Mouse (Mus musculus): ENCODE measurements around the gene Ip6k3. TPM values are rescaled to one million over a fixed set of nuclear protein-coding genes. Genes with fewer than 3 reads are reported as not detected.
A peak's percentile ranks its signal among the peaks of the same experiment; 100 is the strongest.

Gene Ip6k3
- polyA plus RNA-seq (2012; rRNA removed) = 1.1 and 1.3 TPM in 2 replicates

DNA sequence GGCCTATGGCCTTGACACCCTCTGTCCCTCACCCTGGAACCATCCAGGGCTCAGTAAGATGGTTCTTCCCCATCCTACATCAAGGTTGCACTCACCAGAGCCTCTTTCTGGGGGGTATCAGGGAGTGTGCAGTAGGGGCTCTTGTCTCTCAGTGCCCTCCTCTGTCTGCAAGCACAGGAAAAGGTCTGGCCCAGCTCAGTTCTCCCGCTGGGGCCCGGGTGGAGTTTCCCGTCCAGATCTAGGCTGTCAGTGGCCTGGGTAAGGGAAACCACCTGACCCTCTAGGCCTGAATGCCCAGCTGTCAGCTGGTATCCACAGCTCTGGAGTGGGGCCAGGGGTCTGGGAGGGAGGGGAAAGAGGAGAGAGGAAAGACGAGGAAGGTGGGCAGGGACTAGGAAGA lies at the start of gene Ip6k3:
TSS of gene Ip6k3 (minus strand) at position 251 of the 400 bp plus-strand sequence.
- DNase-seq (ENCODE audit: extremely low spot score in 1 of 2, low spot score in 1 of 2) = no peak

DNA sequence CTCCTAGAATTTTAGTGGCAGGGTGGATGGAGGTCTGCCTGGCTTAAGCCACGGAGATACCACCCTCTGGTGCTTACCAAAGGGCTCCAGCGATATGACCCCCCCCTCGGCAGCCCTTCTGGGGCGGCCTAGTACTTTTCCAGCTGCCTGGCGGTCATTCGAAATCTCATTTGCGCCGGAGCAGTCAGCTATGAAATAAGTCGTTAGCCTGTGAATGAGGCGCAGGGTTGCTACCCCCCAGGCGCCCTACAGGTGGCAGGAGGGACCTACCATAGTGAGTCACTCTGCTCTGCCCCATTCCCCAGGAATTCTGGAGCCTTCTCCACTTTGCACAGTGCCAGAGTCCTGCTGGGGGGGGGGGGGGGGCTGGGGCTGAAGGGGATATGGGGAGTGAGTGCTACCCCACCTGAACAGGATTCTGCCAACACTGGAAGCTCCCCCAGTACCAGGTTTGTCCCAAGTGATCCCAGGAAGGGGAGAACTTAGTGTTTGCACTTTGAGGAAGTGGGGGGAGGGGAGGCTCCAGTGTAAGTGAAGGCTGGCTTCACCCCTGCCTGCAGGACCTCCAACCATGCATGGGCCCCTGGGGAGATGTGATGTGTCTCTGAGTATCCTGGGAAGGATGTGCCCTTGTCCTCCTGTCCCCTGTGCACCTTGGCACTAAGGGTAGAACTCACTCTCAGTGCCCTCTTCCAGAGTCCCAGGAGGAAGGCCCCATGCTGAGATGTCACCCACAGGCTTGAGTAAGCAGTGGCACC lies 45.4 kb upstream of the Ip6k3 start:
- peak in 1 of 2 experiments; percentile 62 for DNase-seq (ENCODE audit: extremely low spot score in 1 of 2, low spot score in 1 of 2)

DNA sequence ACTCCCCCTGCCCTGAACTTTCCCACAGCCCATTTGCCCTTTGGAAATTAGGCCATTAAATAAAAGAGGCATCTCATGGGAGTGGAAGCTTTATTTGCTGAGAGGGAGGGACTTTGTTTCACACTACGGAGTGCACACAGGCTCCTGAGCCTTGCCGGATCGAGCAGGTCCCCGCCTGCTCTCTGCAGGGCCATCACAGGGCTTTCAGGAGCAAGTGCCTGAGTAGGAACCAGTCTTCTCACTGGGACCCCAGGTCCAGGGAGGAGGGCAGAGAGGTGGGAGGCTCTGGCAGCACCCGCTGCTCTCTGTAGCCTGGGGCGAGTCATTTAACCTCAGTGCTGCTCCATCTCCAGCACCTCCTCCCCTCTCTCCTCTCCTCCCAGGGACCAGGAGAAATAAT lies 44.4 kb upstream of the Ip6k3 start:
- no peak for DNase-seq (ENCODE audit: extremely low spot score in 1 of 2, low spot score in 1 of 2)

DNA sequence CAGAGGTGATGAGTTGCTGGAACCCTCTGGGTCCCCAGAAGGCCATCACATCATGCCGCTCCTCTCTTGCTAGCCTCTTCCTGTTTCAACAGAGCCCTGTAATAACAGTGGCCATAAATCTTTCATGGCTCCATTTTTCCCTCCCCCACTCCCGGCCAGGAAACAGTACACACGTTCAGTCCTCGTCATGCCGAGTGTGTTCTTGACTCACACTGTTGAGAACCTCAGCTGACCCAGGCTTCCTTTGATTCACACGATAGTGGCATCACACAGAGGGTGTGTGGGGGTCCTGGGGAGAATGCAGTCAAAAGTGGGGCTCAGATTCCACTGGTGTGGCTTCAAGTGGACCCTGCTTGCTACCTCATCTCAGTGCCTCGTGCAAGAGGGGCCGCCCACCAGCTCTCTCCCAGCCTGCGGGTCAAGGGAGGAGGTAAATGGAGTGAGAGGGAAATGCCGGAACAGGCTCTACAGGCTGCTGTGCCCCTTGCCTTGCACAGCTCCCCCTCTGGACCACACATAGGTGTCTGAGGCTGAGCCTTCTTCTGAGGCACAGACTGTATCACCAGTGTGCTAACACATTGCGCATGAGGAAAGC lies 39.6 kb upstream of the Ip6k3 start:
- DNase-seq (ENCODE audit: extremely low spot score in 1 of 2, low spot score in 1 of 2) = no peak

DNA sequence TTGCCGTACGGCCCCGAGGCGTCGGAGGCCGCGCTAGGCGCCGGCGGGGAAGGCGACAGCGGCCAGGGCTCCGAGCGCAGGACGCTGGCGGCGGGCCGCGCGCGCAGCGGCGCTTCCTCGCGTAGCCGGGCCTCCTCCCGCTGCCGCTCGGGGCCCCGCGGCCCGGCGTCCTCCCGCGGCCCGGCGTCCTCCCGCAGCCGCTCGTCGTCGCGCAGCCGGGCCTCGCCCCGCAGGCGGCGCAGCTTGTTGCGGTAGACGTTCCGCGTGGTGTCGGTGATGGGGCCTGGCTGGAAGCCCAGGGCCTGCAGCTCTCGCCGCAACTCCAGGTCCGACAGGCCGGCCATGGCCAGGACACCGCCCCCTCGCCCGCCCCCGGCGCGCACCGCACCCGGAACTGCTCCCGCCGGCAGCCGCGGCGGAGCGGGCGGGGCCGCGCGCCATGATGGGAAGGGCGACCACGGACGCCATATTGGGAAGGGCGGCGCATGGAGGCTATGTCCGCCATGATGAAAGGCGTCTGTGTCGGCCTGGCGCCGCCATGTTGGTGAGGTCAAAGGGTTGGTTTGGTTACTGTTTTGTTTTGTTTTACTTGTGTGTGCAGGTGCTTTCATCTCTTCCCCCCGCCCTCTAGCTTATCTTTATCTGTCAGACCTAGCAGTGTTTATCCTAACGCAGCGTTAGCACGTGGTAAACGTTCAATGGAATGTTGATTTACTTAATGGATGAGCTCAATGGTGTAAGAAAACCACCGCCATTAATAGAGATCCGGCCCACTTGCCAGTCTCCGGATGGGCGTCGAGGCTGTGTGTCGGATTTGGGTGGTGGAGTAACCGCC lies 36.7 kb upstream of the Ip6k3 start, which contains the start of gene Lemd2:
TSS of gene Lemd2 (minus strand) at position 395 of the 835 bp plus-strand sequence.
- peak; percentile 86 to 96 for DNase-seq (ENCODE audit: extremely low spot score in 1 of 2, low spot score in 1 of 2)

DNA sequence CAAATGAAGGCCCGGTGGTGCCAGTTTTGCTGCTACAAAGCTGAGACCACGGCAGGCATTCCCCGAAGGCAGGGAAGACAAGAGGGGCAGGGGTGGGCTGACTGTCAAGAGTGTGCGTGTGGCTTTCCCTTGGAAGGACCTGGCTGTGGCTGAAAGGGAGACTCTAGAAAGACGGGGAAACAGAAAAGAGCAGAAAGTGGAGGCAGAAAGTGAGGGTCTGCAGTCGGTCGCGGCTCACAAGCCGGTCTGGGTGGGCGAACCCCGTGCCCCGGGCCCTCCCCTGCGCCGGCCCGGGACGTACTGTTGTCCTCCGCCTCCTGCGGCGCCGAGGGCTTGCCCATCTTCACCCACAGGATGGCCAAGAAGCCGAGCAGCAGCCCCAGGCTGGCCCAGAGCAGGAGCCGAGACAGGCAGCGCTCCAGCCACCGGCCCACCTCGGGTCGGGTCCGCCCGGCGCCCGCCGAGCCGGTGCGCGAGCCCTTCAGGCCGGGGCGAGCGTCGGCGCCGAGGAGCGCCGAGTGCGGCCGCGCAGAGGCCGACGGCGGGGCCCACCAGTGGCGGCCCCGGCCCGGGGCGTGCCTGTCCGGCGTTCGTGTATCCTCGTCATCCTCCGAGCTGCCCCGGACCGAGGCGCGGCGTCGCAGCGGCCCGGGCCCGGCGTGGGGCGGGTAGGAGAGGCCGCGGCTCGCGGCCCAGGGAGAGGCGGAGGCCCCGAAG lies 35.9 kb upstream of the Ip6k3 start:
- DNase-seq (ENCODE audit: extremely low spot score in 1 of 2, low spot score in 1 of 2) = no peak

DNA sequence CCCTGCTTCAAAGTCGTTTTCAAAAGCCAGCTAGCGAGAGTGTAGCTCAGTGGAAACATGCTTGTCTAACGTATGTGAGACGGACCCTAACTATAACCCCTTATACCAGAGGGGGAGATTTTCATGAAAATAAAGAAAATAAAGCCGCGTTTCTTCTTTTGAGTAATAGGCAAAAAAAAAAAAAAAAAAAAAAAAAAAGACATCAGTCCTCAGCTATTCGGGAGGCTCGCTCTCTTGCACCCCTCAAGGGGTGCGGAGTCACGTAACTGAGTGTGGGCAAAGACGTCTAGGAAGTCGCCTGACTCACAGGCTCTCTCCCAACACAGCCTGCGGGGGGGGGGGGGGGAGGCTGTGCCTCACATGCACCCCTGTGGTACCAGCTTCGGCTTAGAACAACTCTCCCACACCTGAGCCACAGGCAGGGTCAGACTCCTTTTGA lies 35.3 kb upstream of the Ip6k3 start:
- DNase-seq (ENCODE audit: extremely low spot score in 1 of 2, low spot score in 1 of 2) = no peak

DNA sequence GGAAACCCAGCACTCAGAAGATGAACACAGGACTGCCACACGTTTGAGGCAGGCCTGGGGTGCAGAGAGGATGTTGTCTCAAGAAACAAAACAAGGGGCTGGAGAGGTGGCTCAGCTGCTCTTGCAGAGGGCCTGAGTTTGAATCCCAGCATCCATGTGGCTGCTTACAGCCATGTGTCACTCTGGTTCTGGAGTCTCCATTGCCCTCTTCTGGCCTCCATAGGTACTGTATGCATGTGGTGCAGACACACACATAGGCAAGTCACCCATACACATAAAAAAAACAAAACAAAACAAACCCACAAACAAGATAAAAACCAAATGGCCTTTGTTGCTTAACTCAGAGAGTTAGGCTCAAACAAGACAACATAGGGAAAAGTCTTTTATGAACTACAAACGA lies 34.4 kb upstream of the Ip6k3 start:
- DNase-seq (ENCODE audit: extremely low spot score in 1 of 2, low spot score in 1 of 2) = no peak

DNA sequence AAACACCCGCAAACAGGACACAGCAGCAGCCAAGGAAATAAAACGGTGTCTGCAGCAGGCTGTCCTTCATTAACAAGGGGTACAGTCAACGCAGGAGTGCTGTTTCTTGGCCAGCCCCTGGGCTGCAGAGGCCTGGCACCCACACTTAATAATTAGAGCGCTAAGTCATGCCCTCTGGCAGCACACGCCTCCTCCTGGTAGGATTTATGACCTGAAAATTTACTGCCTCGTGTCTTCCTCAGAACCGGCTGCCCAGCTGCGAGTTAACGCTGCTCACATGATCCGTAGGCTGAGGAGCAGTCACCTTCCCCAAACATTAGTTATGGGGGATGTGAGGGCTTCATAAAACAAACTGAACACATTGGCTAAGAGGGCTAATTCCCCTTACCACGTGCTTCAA lies 33.2 kb upstream of the Ip6k3 start:
- no peak for DNase-seq (ENCODE audit: extremely low spot score in 1 of 2, low spot score in 1 of 2)

DNA sequence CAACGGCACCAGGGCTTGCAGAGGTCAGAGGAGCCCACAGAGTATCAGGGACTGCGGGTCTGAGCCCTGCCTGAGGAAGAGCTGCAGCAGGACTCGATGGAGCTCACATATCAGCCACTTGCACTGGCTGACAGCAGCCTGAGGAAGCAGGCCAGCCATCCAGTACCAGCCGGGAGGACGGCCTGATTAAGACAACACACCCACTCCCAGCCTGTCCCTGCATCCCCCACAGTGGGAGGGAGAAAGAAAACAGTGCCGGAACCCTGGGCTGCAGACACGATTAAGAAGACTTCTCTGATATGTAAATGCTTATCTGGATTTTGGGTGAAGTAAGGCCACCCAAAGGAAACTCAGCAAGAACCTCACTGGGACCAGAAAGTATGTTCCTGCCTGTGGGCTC lies 32.3 kb upstream of the Ip6k3 start:
- DNase-seq (ENCODE audit: extremely low spot score in 1 of 2, low spot score in 1 of 2) = peak in 1 of 2 experiments; percentile 58

DNA sequence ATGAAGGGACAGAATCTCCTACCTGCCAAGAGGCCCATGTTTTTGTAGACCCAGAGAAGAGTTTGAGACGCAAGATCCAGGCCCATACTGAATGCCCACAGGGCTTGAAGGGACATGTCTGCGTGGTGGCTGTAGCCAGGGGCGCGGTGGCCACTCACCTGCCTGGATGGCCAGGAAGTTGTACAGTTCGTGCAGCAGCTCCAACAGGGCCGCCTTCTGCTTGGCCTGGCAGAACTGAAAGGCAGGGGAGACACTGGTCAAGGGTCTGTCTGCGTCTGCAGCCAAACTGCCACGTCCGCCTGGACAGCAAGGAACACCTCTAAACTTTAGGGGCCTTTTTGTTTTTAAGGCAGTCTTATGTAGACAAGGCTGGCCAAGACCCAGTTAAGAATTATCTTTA lies 31.6 kb upstream of the Ip6k3 start:
- DNase-seq (ENCODE audit: extremely low spot score in 1 of 2, low spot score in 1 of 2) = no peak

DNA sequence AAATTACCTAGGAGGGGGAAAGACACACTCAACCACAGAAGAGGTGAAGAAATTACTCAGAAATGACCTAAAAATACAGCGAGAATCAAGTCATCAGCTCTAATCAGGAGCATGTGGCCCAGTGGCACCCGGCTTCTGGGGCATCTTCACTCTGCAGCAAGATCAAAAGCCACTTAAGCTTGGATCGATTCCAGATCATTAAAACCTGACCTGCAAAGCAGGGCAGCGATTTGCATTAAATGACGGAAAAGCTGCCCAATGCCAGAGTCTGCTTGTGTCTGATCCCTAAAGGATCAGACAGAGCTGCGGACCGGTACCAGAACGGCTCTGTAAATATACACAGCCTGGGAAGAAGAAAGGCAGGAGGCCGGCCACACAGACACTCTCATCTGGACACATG lies 28.6 kb upstream of the Ip6k3 start:
- no peak for DNase-seq (ENCODE audit: extremely low spot score in 1 of 2, low spot score in 1 of 2)

DNA sequence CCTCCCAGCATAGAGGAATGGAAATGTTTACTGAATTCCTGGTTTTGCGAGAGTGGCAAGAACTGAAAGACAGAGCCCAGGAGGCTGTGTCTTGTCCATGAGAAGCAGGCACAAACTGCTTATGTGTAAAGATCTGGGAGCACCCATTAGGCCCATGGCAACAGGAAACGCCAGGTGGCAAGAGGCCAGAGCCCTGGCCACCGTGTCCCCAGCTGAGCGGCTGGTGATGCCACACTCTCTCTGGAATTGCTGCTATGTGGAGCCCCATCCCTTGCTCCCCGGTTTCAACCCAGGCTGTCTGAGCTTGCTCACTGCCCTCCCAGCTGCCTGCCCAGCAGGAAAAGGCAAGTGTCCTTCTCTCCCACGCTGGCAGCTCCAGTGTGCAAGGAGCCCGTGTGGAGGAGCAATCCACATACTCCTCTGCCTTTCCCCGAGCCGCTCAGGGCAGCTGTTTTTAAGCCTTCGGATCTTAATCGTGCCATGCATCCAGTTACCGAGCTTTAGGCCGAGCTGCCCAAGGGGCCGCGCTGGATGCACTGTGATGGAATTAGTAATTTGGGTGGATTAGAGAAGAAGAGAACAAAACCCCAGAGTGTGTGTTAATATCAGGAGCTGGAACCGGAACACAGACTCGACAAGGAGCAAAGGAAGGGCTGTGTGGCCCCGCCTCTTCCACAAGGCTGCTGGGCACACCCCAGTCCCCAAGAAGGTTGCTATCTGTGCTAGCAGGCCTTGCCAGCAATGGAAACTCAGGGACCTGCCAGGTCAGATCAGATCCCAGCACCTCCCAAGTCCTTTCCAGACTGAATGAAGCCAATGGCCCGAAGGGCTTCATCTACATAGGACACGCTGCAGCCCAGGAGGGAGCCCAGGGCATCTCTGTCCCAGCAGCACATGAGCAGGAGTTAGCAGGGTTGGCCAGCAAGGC lies 26.9 kb upstream of the Ip6k3 start:
- DNase-seq (ENCODE audit: extremely low spot score in 1 of 2, low spot score in 1 of 2) = no peak

DNA sequence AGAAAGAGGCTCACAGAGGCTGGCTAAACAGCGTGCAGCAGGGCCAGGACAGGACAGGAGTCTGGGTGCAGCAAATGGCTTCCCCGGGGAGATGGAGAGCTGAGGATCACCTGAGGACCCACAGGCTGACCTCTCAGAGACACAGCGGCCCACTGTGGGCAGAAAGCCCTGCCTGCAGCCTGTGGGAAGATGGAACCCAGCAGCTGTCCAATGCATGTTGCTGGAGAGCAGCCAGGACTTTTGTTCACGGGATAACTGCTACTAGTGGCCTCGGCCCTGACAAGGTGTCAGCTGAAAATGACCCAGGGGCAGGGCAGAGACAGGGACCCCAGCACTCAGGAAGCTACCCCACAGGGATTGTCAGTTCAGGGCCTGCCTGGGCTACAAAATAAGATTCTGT lies 24.2 kb upstream of the Ip6k3 start:
- DNase-seq (ENCODE audit: extremely low spot score in 1 of 2, low spot score in 1 of 2) = no peak

DNA sequence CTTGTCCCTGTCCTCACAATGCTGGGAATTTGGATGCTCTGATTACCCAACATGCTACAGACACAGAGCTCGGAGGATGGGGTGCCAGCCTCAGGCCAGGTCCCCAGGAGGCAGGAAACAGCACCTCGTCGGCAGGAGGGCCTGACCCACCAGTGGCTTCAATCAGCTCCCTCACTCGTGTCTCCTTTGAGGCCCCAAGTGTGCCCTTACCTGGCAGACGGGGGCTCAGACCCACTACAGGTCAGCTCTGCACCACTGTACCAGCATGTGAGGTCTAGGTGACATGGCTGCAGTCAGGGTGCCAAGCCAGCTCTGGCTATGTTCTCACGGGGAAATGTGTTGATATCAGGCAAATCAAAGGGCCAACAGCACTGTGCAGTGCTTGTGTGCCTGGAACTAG lies 23.6 kb upstream of the Ip6k3 start:
- no peak for DNase-seq (ENCODE audit: extremely low spot score in 1 of 2, low spot score in 1 of 2)

DNA sequence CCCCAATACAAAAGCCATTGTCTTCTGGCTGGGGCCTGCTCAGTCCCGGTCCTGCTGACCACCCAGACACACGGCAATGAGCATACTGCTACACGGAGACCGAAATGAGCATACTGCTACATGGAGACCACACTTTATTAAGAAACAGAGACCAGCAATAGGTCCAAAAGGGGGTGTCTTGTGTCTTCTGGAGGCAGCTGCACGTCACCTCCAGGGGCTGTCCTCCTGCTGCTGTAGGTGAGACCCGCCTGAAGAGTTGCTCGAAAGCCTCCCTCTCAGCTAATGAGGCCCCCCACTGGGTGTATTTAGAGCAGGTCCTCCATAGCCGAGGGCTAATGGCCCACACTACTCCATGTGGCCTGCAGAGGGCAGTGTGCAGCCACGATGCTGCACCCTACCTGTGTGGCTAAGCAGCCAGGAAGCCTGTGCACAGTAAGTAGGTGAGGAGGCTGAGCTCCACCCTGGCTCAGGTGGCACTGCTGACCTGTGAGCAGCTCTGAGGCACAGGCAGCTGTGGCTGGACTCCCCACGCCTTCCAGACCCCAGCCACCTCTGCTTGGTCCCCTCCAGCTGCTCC lies 22.1 kb upstream of the Ip6k3 start:
- peak in 1 of 2 experiments; percentile 79 for DNase-seq (ENCODE audit: extremely low spot score in 1 of 2, low spot score in 1 of 2)

DNA sequence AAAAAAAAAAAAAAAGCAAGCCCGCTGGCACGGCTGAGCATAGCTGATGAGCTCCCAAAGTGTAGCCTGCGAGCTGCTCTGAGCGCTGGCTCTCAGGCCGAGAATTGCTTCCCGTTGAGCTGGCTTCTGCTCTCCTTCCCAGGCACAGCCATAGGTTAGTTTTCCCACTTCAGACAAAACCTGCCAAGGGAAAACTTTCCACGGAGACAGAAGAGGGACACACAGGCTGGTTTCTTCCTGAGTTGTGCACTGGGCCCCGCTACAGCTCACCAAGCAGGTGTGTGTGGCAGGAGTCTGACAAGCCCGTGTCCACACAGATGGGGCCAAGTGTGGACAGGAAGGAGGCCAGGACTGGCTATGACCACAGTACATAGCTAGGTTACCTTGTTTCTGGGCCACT lies 21.3 kb upstream of the Ip6k3 start:
- DNase-seq (ENCODE audit: extremely low spot score in 1 of 2, low spot score in 1 of 2) = no peak

DNA sequence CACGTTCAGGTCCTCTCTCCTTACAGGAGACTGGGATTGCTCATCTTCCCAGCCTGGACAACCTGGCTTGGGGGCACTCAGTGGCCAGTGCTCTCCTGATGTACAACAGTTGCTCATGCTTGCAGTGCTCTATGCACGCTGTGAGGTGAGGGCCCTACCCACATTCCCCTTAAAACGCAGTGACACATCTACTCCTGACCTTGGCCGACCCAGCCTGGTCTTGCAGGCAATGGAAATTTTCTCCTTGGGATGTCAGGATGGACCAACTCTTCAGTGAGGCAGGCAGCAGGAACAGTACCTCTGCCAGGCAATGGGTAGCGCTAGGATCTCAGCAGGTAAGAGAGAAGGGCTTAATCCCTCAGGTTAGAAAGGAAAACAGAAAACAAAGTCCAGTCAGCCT lies 19.5 kb upstream of the Ip6k3 start:
- DNase-seq (ENCODE audit: extremely low spot score in 1 of 2, low spot score in 1 of 2) = no peak

DNA sequence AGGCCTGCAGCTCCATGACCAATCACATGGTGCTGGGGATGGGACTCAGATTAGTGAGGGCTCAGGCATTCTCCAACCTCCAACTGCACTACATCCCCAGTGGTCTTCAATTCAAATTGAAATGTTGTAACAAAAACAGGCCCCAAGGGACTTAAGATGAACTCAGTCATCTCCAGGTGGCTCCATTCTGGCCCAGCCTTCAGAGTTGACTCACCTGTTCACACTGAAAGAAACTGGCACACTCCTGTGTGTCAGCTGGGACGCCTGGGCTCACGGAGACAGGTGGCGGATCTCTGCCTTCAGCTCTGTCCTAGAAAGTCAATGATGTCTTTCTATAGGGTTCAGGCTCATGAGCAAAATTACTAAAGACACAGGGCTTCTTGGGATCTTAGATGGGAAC lies 18.5 kb upstream of the Ip6k3 start:
- DNase-seq (ENCODE audit: extremely low spot score in 1 of 2, low spot score in 1 of 2) = no peak

All from frontal cortex, adult 2 months (tissue).